Mouse (Mus musculus) intestine, embryonic 14.5 days (tissue): ENCODE data around the gene Gm45618. TPM values are rescaled to one million over a fixed set of nuclear protein-coding genes. Genes with fewer than 3 reads are reported as not detected.

Experiments used
- ATAC-seq: fragments of 200-750 bp; cut with Nextera tagmentation; replicated peaks from 2 replicates; pipeline ENCODE4 v1.8.0; 2017; ENCODE audit warnings: low read depth, moderate number of reproducible peaks, moderate TSS enrichment, moderate library complexity; ENCODE audit not compliant: low FRiP score, low TSS enrichment
- DNase-seq: peaks from one replicate; pipeline ENCODE4 v3.0.0-alpha.2; 2018; ENCODE audit warnings: low spot score
- H3K27ac ChIP-seq: fragments of 300-500 bp; sonication (generic); 2 replicates; pipeline ENCODE4 v1.5.1; 2014; ENCODE audit warnings: low read depth, mild to moderate bottlenecking, control low read depth
- H3K27me3 ChIP-seq: fragments of 300-500 bp; sonication (generic); replicated peaks from 2 replicates; pipeline ENCODE4 v1.6.1; 2014; ENCODE audit warnings: low read length, control low read depth; ENCODE audit not compliant: control insufficient read depth, insufficient read depth
- H3K36me3 ChIP-seq: fragments of 300-500 bp; sonication (generic); 2 replicates; pipeline ENCODE4 v1.6.1; 2014; ENCODE audit warnings: low read length, control low read depth; ENCODE audit not compliant: control insufficient read depth, insufficient read depth
- H3K4me1 ChIP-seq: fragments of 300-500 bp; sonication (generic); replicated peaks from 2 replicates; pipeline ENCODE4 v1.6.1; 2014; ENCODE audit warnings: low read length, control low read depth, mixed read lengths; ENCODE audit not compliant: control insufficient read depth, insufficient read depth
- H3K4me2 ChIP-seq: fragments of 300-500 bp; sonication (generic); 2 replicates; pipeline ENCODE4 v1.6.1; 2014; ENCODE audit warnings: low read length
- H3K4me3 ChIP-seq: fragments of 300-500 bp; sonication (generic); 2 replicates; pipeline ENCODE4 v1.5.1; 2014; ENCODE audit warnings: low read depth, low read length, control low read depth, mixed read lengths
- H3K9ac ChIP-seq: fragments of 300-500 bp; sonication (generic); 2 replicates; pipeline ENCODE4 v1.6.1; 2014; ENCODE audit warnings: mild to moderate bottlenecking, low read length
- H3K9me3 ChIP-seq: fragments of 300-500 bp; sonication (generic); 2 replicates; pipeline ENCODE4 v1.6.1; 2016; ENCODE audit warnings: low read length, control low read depth; ENCODE audit not compliant: control insufficient read depth
- WGBS: fragments of 180-500 bp; shearing (Covaris S2); extraction: QIAGEN DNeasy Blood & Tissue Kit; methylation state at CpG from one replicate; pipeline ENCODE4 v1.1.7; 2014; 5-methylcytosine and 5-hydroxymethylcytosine counted together
- polyA plus RNA-seq: library from polyadenylated mRNA; unstranded; fragments of >200 nt; fragmentation: Nextera tagmentation; extraction: Ambion mirVana; gene quantifications from 2 replicates; pipeline ENCODE4 v1.2.1, GENCODE M21; 2014

Gene Gm45618
- polyA plus RNA-seq, 1 experiment from 2014 or later: not detected

GRCm38 (mm10) chr7:142082179-142082578, 38.4 kb downstream of the Gm45618 start:
- H3K9me3 ChIP-seq: no peaks in the 10 kb centered on the region
- H3K4me1 ChIP-seq: peaks cover 11% of the 10 kb centered on the region; the same call in 1 of the 2 replicates
- H3K36me3 ChIP-seq: 0 out of 2 replicates have a peak, but pooled peaks cover 5% of the 10 kb centered on the region
- H3K9ac ChIP-seq: no peak overlapping the region
- DNase-seq (no peak), ATAC-seq (no peak)
- H3K27me3 ChIP-seq: peaks cover 51% of the 10 kb centered on the region
- WGBS: 18% methylated on average over 38 of the region's 38 CpGs
- H3K4me2 ChIP-seq: peak overlapping the region; percentile 25
- peak overlapping the region; percentile 8; the same call in 1 of the 2 replicates for H3K4me3 ChIP-seq
- no peak overlapping the region for H3K27ac ChIP-seq

DNA sequence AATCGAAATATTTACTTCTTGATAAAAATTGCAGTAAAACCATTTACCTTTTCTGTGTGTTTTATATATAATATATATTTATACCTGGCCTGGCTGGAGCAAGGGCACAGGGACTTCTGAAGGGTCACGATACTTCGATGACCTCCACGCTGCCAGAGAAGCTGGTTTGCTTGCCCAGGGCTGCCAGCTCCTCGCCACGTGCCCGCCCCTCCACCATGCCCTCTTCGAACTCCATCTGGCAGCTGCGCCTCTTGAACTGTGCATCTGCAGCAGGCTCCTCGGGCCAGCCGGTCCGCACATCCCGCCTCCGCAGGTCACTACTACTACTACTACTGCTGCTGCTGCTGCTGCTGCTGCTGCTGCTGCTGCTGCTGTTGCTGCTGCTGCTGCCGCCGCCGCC, 38.8 kb downstream of the Gm45618 start:
- ATAC-seq (no peak), DNase-seq (no peak)
- Histone ChIP-seq H3K27ac (no peak overlapping the region), H3K4me1 (peaks cover 11% of the 10 kb centered on the region; the same call in 1 of the 2 replicates), H3K4me2 (peak overlapping the region; percentile 25), H3K27me3 (peaks cover 51% of the 10 kb centered on the region), H3K36me3 (0 out of 2 replicates have a peak, but pooled peaks cover 5% of the 10 kb centered on the region), H3K9me3 (no peaks in the 10 kb centered on the region), H3K9ac (no peak overlapping the region), H3K4me3 (peak overlapping the region; percentile 8; the same call in 1 of the 2 replicates)
- WGBS: 32% methylated on average over 17 of the region's 17 CpGs

GRCm38 (mm10) chr7:142080876-142081275, 39.7 kb downstream of the Gm45618 start:
- Histone ChIP-seq H3K4me1 (peaks cover 11% of the 10 kb centered on the region; the same call in 1 of the 2 replicates), H3K9ac (no peak overlapping the region), H3K27me3 (peaks cover 51% of the 10 kb centered on the region), H3K4me3 (no peak overlapping the region), H3K27ac (no peak overlapping the region), H3K9me3 (no peaks in the 10 kb centered on the region), H3K4me2 (no peak overlapping the region), H3K36me3 (0 out of 2 replicates have a peak, but pooled peaks cover 5% of the 10 kb centered on the region)
- WGBS: 72% methylated on average over 2 of the region's 2 CpGs
- ATAC-seq (no peak), DNase-seq (no peak)

GRCm38 (mm10) chr7:142079365-142079764, 41.2 kb downstream of the Gm45618 start:
- no peaks in the 10 kb centered on the region for H3K9me3 ChIP-seq
- no peak overlapping the region for H3K4me3 ChIP-seq
- ATAC-seq: no peak
- no peak overlapping the region for H3K27ac ChIP-seq
- peaks cover 44% of the 10 kb centered on the region for H3K27me3 ChIP-seq
- 59% methylated on average over 5 of the region's 5 CpGs for WGBS
- no peak for DNase-seq
- H3K4me2 ChIP-seq: no peak overlapping the region
- H3K4me1 ChIP-seq: peaks cover 10% of the 10 kb centered on the region; the same call in 1 of the 2 replicates
- H3K9ac ChIP-seq: no peak overlapping the region
- H3K36me3 ChIP-seq: 0 out of 2 replicates have a peak, but pooled peaks cover 5% of the 10 kb centered on the region

DNA sequence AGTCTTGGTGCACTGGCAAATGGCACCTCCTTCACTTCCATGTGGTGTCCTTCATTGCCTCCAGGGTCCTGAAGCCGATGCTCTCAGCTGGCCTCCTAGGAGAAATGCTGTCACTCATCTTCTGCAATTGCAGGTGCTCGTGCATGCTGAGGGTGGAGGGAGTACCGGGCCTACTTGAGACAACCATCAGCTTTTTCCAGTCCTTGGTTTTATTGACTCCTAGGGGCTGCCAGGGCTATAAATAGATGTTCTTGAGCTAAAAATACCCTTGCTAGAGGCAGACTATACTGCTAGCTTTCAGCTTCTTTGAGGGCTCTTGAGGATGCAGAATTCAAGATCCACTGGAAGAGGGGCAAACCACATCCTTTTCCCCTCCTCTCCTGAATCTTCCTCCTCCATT, 43.4 kb downstream of the Gm45618 start:
- no peaks in the 10 kb centered on the region for H3K36me3 ChIP-seq
- 71% methylated on average over 3 of the region's 3 CpGs for WGBS
- H3K9me3 ChIP-seq: no peaks in the 10 kb centered on the region
- 0 out of 2 replicates have a peak, but pooled peaks cover 4% of the 10 kb centered on the region for H3K4me1 ChIP-seq
- DNase-seq (no peak), ATAC-seq (no peak)
- no peak overlapping the region for H3K9ac ChIP-seq
- H3K27me3 ChIP-seq: peaks cover 26% of the 10 kb centered on the region
- no peak overlapping the region for H3K4me3 ChIP-seq
- no peak overlapping the region for H3K4me2 ChIP-seq
- no peak overlapping the region for H3K27ac ChIP-seq

- Histone ChIP-seq H3K4me2 (no peak overlapping the region), H3K27me3 (peaks cover 5% of the 10 kb centered on the region; the same call in 1 of the 2 replicates), H3K9me3 (no peaks in the 10 kb centered on the region), H3K36me3 (no peaks in the 10 kb centered on the region), H3K27ac (no peak overlapping the region), H3K4me3 (no peak overlapping the region), H3K9ac (no peak overlapping the region), H3K4me1 (no peaks in the 10 kb centered on the region)
- DNase-seq (no peak), ATAC-seq (no peak)
- 69% methylated on average over 8 of the region's 8 CpGs for WGBS
These were observed 46.2 kb downstream of the Gm45618 start for GRCm38 (mm10) chr7:142074146-142074886.

- H3K9ac ChIP-seq: no peak overlapping the region
- ATAC-seq (no peak), DNase-seq (no peak)
- H3K4me1 ChIP-seq: no peaks in the 10 kb centered on the region
- no peak overlapping the region for H3K27ac ChIP-seq
- H3K27me3 ChIP-seq: peaks cover 4% of the 10 kb centered on the region; the same call in 1 of the 2 replicates
- H3K4me3 ChIP-seq: no peak overlapping the region
- no peaks in the 10 kb centered on the region for H3K9me3 ChIP-seq
- H3K4me2 ChIP-seq: no peak overlapping the region
- H3K36me3 ChIP-seq: no peaks in the 10 kb centered on the region
These were observed 48.8 kb downstream of the Gm45618 start for GRCm38 (mm10) chr7:142071717-142072116.

DNA sequence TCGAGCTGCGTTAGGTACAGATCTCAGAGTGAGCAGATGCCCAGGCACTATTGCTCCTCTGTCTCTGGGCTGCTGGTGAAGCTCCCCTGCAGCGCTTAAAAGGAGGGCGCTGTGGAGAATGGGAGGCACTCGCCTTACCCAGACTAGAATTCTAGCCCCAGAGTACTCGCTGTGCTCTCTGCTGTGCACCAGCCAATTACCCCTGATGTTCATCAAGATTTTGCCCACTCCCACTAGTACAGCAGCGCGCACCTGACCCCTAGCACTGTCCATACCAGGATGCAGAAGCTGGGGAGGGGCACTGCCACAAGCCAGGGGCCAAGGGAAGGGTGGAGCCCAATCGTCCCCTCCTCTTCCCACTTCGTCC, 49.3 kb downstream of the Gm45618 start:
- no peak for DNase-seq
- no peaks in the 10 kb centered on the region for H3K9me3 ChIP-seq
- H3K4me3 ChIP-seq: no peak overlapping the region
- H3K27me3 ChIP-seq: peaks cover 4% of the 10 kb centered on the region; the same call in 1 of the 2 replicates
- no peak overlapping the region for H3K9ac ChIP-seq
- H3K36me3 ChIP-seq: no peaks in the 10 kb centered on the region
- peak; percentile 64; the same call in 1 of the 2 replicates for ATAC-seq
- H3K27ac ChIP-seq: no peak overlapping the region
- peak overlapping the region; percentile 20; the same call in 1 of the 2 replicates for H3K4me2 ChIP-seq
- no peaks in the 10 kb centered on the region for H3K4me1 ChIP-seq
- 7% methylated on average over 10 of the region's 10 CpGs for WGBS
